Mouse (Mus musculus): Measurements from ENCODE around the gene Pdpk1.

Pdpk1 gene

DNA sequence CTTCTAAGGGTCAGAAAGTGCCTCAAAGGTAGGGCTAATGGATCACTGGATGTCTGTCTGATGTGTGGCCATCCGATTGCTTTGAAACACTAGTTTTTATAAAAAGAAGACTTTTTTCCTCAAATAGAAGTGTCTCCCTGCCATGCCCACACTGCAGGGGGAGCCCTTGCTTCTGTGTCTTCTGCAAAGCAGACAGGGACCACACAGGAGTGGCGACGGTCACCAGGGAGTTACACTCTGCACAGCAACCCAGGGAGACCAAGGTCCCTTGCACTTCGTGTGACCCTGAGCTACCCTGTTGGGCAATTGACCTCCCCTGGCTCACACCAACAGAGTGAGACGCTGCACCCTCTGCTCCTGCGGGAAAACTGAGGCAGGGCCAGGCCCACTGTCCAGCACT lies 113.8 kb downstream of the Pdpk1 start:
- DNase-seq (ENCODE audit: low read depth): peak; percentile 58

GRCm38 (mm10) chr17:24035087-24035486 lies 115.6 kb downstream of the Pdpk1 start:
- no peak for DNase-seq (ENCODE audit: low read depth)

- DNase-seq (ENCODE audit: low read depth): no peak
Measured at GRCm38 (mm10) chr17:24030551-24030950, 120.2 kb downstream of the Pdpk1 start.

DNA sequence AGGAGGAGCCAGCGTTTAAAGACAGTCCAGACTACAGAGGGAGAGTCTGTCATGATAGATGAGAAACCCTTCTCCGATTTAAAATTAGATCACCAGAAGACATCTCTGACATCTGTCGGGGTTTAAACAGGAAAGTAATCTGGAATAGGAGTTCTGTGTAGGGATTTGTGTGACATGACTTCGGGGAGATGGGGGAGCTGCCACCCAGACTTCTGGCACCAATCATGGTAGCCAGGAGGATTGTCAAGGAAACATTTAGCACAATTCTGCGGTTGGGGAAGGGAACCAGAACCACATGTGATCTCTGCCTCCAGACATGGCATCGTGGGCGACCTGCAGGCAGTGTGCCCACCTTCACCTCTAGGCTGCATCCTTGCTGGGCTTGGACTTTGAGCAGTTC lies 121.2 kb downstream of the Pdpk1 start:
- DNase-seq (ENCODE audit: low read depth): no peak

Measured in 416B (cell line).